Mouse (Mus musculus) right cerebral cortex, postnatal 4 days (tissue): ENCODE measurements around the gene Hba-a1.
"Not testable (repeated sequence)": the region's sequence is repeated elsewhere in the genome, so short reads cannot be mapped to it uniquely, and the experiment has no call there.

Experiments
- DNase-seq: peaks from one replicate; pipeline ENCODE4 v3.0.0-alpha.2; 2022

Hba-a1 gene

DNA sequence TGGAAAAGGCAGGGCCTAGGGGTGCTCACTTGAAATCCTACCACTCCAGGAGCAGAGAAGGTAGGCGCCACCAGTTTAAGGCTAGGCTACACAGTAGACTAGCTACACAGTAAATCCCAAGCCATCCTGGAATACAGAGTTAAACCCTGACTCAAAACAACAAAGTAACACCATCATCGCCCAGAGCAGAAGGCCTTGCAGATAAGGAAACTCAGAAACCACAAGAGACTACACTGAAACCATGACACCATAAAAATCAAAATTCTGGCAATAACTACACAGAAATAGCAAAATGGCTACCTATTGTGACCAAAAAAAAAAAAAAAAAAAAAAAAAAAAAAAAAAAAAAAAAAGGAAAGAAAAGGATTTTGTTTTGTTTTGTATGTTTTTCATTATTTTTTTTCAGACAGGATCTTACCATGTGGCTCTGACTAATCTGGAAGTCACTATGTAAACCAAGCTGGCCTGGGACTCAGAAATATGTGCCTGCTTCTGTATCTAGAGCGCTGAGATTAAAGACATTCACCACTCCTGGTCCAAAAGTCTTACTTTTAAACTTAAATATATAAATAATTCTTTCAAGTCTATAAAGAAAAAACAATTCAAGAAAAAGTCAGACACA lies 18.1 kb upstream of the Hba-a1 start:
- no peak for DNase-seq

DNA sequence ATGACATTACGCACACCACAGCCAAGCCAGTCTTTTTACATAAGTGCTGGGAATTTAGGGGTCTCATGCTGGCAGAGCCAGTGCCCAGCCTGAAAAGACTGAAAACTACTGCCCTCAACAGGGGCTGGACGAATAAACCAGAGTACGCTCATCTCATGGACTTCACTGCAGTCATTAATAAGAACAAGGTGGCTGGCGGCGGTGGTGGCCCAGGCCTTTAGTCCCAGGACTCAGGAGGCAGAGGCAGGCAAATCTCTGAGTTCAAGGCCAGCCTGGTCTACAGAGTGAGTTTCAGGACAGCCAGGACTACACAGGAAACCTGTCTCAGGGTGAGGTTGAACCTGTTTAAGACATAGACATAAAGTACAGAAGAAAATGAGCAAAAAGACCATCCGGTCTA lies 17.1 kb upstream of the Hba-a1 start:
- DNase-seq = no peak

DNA sequence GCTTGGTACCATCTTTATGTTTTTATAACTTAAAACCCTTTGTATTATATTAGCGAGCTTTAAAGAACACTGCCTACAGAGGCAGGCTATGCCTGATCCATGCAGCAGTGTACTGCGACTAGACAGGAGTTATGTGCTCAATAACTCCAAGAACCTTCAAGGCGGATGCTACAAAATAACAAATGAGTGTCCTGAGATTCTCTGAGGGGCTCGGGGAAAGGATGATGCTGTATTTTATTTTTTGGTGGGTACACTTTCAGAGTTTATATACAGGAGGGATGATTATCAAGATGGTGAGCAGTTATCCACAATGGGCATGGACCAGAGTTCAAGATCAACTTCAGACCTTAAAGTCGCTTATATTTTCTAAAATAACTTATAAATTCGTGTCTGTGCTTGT lies 16.5 kb upstream of the Hba-a1 start:
- no peak for DNase-seq

DNA sequence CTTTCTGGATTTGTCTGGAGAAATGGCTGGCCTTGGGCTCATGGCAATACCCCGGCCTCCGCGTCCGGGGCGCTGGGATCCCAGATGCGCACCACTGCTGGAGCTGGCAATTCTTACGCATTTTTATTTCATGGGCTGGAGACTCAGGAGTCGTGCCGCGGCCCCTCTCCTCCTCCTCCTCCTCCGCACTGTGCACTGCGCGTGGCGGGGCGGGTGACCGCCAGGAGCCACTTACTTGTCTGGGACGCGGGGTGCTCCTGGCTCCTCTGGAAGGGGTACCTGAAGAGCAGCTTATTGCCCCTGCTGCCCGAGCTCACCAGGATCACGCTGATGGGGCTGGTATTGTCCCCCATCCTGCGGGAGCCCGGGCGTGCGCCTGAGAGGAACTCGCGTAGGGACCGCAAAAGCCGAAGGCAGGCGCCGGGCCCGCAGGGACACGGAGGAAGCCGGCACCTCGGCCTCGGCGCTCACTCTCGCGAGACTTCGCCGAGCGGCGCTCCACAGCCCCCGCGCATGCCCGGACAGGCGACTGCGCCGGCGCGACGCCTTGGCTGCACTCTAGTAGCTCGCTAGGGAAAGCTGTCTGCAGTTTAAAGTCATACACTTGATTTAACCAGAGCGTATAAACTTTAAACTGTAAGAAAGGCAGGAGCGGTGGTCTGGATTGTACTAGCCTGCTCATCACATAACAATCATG lies 16.0 kb upstream of the Hba-a1 start, which contains the start of gene Nprl3:
TSS of gene Nprl3 (minus strand) at position 520 of the 697 bp plus-strand sequence.
- peak; percentile 95 for DNase-seq

DNA sequence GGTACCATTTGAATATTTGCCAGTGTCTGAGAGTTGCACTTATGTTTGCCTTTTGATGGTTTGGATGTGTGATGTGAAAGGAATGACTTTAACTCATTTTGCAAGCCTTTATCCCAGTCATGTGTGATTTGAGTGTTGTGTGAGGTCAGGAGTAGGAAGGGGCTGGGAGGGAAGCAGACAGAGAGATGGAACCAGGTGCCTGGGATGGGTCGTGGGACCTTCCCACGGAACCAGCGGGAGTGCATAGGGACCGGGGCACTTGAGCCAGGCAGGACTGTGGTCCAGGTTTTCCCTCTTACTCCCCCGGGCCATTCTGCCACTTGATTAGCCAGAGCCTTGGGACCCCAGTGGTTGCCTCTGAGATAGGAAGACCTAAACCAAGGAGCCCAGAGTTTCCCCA lies 15.3 kb upstream of the Hba-a1 start:
- DNase-seq = no peak

DNA sequence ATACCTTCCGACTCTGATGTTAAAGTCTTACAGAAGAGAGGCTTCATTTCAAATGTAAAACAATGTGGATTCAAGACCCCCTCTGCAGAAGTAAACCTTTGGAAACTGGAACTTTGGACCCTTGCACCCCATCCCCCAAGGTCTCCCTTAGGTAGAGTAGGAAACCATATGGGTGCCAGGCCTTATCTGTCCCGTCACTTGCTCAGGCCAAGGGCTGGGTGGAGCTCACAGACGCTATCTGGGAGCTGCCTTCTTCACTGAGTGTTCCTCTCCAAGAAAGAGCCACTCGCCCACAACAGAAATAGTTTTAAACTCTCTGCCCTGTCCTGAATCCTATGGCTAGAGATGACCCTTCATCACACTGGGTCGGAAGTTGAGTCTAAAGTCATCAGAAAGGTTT lies 14.4 kb upstream of the Hba-a1 start:
- no peak for DNase-seq

DNA sequence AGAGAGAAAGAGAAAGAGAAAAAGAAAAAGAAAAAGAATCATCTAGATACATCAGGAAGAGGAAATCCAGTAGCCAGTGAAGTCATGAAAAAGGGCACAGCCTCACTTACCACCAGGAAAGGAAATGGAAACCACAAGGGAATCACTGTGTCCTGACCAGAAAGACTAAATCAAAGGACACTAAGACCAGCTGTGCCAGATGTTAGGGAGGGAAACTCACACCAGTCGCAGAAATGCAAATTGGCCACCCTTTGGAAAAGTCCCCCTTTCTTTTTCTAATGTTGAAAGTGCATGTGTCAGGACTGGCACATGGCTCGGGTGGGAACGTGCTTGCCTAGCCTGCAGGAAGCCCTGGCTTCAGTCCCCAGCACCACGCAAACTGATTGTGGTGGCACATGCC lies 12.1 kb upstream of the Hba-a1 start:
- DNase-seq = no peak

DNA sequence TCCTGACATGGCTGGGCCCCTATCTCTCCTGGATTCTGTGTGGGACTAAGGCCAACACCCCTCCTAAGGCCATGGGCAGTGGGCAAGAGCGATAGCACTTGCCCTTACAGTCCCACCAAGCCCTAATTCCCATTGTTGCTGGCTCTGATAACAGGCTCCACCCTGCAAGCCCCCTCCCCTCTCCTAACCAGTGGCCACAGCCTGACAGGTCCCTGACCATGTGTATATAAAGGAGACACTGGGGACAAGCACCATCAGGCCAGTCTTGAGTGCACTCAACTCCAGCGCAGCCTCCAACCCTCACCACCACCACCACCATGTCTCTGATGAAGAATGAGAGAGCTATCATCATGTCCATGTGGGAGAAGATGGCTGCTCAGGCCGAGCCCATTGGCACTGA lies 7.0 kb upstream of the Hba-a1 start, which contains the start of gene Hba-x:
TSS of gene Hba-x (plus strand) at position 54 of the 400 bp plus-strand sequence.
- DNase-seq = no peak

DNA sequence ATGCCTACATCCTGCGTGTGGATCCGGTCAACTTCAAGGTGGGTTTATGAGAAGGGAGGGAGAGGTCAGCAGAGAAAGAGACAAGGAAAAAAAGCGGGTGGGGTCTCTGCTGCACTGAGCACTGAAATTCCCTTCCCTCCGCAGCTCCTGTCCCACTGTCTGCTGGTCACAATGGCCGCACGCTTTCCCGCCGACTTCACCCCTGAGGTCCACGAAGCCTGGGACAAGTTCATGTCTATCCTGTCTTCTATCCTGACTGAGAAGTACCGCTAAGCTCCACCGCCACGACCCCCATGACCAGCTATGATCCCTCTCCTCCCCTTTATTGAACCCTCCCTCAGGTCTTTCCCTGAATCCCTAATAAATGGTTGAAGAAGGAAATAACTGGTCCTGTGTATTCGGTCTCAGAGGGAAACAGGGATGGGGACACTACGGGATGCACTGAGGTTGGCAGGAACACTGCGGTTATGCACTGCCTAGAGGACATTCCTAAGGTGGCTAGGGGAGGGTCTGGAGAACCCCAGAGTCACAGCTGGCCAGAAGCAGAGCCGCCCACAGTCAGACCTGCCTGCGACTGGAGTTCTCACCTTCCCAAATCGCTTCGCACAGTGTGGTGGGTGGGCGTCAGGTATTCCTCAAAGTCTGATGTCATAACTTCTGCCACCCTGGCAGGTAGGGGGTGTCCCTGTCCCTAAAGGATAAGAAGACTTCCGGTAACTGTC lies 5.4 kb upstream of the Hba-a1 start:
- no peak for DNase-seq

DNA sequence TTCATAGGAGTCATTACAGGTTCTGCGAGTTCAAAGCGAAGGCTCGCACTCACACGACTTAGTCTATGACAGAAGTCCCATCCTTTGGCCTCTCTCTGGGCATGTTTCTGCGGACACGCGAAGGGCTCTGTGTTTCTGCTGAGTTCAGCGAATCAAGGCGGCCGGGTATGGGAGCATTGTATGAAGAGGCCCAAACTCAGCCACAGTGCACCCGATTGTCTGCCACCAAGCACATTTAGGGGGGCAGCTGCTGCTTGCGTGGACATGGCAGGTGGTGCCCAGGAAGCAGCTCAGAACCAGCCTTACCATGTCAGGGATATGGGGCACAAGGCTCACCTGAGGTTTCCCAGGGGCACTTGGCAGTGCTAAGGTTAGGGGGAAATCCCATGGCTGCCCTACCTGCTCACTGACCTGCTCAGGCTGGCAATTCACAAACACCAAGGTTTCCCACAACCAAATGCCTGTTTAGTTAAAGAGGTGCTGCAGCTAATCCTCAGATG lies 4.8 kb upstream of the Hba-a1 start:
- no peak for DNase-seq

DNA sequence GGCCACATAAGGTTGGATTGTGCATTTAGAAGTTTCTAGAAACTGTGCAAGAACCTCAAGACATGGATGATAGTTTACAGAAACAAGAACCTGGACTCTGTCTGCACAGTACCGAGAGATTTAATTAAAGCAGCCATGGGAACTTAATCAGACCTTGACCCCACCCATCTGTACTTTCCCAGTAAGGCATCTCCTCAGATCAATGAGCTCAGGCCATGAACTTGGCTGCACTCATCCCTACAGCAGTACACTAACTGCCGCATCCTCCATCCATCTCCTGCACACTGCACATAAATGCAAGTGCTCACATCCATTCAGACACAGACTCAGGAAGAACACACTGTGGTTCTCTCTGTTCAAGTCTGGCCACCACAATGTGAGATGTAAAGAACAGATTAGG lies 2.7 kb upstream of the Hba-a1 start:
- DNase-seq = no peak

DNA sequence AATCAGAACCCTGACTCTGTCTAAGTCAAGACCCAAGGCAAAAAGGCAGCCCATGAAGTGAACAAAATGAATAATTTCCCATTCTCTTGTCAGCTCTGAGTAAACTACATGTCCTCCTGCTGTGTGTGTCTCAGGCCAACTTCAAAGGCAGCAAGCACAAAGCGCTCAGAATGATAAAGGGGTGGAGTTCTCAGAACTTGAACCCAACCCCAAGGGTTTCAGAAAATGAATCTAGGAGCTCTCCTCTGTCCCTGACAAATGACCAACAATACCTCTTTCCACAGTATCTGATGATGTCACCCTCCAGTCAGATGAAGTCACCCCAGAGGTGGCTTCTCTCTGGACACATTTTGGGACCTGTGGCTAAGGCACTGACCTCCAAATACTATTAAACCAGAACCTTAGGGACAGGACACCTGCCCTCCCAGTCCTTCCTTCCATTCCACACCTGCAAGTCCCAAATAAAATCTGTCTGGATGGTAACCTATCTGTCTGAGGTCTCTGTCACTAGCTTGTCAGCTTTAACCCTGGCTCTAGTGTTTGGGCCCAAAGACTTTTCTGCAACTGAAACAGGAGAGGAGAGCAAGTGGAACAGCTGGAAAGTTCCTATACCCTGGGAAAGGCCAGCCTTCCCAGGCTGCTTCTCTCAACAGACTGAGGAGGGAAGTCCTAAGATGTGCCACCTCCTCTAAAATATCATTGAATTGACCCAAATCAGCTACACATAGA lies 1.7 kb upstream of the Hba-a1 start:
- no peak for DNase-seq

DNA sequence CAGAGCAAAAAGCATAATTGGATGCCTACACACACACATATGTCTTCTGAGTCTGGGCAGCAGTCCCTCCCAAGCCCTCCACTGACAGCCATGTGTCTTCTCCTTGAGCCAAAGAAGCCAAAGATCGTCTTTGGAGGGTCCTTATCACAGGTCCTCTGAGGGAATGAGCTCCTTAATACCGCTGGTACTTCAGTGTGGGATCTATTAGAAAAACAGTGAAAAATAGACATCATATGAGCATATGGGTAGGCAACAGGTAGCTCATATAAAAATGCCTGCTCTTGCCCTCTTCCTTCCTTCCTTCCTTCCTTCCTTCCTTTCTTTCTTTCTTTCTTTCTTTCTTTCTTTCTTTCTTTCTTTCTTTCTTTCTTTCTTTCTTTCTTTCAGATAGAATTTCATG lies 1.3 kb downstream of the Hba-a1 start:
- not testable (repeated sequence) for DNase-seq

DNA sequence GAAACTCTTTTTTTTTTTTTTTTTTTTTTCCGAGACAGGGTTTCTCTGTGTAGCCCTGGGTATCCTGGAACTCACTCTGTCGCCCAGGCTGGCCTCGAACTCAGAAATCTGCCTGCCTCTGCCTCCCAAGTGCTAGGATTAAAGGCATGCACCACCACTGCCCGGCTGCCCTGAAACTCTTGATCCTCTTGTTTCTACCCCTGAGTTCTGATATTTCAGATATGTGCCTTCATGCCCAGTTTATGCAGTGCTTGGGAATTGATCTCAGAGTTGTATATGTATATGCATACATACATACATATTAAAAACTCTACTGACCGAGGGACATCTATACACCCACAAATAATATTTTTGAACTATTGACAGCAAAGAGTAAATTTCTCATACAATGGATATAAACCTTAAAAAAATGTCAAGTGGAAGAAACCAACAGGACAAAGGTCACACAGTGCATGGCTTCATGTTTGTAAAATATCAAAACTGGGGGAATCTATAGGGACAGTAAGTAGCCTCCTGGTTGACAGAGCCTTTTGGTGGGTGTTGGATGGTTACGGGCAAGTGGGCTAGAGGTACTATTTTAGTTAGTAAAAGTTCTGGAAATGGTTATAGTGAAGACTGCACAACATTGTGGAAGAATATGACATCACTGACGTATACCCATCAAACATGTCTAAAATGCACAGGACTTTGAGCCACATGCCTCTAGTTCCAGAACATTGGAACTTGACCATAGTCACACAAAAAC lies 1.9 kb downstream of the Hba-a1 start:
- DNase-seq = no peak

DNA sequence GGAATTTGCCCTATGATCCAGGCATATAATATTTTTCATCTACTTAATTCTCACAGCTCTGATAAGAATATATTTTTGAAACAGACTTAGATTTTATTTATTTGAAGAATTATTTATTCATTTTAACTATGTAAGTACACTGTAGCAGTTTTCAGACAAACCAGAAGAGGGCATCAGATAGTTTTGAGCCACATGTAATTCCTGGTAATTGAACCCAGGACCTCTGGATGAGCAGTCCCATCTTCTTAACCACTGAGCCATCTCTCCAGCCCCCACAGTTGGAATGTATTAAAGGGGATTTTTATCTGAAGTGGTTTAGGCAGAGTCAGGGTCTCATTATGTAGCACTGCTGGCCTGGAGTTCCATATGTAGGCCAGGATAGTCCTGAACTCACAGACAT lies 2.6 kb downstream of the Hba-a1 start:
- DNase-seq = not testable (repeated sequence)

DNA sequence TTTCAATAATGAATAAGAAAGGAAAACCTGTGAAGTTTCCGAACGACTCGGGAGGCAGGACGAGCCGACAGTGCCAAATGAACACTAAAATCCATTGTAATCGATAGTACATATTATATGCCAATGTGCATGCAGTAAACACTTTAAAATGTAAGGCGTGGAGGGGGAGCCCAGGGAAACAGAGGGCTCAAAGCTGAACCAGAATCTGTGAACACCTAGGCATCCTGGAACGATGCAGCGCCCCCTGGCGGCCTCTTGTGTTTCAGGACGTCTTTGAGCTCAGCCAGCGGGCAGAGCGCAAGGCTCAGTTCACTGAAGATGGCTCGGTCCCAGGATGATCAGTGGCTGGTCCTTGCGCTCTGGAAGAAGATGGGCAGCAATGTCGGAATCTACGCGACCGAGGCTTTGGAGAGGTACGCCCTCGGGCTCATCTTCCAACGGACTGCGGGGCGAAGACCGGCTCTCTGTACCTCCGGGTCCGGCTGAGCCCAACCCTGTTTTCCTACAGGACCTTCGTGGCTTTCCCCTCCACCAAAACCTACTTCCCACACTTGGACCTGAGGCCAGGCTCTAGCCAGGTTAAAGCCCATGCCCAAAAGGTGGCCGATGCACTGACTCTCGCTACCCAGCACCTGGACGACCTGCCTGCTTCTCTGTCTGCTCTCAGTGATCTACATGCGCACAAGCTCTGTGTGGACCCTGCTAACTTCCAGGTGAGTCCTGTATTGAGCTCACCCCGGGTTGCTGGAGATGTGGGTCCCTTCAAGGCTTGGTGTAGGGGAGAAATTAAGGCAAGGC lies 3.6 kb downstream of the Hba-a1 start, which contains the start of gene Hbq1b:
TSS of gene Hbq1b (plus strand) at position 271 of the 798 bp plus-strand sequence.
- peak; percentile 81 for DNase-seq

DNA sequence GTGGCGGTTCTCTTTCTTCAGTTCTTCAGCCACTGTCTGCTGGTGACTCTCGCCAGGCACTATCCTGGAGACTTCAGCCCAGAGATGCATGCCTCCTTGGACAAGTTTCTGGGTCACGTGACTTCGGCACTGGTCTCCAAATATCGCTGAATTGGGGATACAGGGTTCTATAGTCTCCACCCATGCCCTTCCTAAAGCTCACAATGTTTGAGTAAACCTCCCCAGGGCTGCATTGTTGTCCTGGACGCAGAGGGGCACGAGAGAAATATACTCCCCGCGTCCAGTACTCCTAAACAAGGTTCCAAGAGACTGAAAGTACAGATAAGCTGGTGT lies 4.1 kb downstream of the Hba-a1 start:
- no peak for DNase-seq

DNA sequence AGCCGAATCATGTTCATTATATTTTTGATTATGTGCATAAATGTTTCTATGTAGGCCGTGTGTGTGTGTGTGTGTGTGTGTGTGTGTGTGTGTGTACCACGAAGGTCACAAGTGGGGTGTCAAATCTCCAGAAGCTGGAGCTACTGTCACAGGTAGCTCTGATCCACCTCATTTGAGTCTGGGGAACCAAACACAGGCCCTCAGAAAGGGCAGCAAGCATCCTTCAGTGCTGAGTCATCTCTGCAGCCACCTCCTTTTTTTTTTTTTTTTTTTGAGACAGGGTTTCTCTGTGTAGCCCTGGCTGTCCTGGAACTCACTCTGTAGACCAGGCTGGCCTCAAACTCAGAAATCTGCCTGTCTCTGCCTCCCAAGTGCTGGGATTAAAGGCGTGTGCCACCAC lies 9.5 kb downstream of the Hba-a1 start:
- not testable (repeated sequence) for DNase-seq

DNA sequence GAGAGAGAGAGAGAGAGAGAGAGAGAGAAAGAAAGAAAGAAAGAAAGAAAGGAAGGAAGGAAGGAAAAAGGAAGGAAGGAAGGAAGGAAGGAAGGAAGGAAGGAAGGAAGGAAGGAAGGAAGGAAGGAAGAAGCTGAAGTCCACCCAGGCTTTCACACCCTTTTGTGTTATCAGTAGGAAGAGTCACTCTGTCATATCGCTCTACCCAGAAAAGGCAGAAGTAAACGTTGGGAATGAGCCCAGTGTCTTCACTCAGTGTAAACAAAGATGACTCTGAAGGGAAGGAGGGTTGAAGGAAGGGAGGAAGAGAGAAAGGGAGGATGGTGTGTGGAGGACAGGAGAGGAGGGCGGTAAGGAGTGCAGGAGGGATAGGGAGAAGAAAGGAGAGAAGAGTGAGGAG lies 10.2 kb downstream of the Hba-a1 start:
- not testable (repeated sequence) for DNase-seq

DNA sequence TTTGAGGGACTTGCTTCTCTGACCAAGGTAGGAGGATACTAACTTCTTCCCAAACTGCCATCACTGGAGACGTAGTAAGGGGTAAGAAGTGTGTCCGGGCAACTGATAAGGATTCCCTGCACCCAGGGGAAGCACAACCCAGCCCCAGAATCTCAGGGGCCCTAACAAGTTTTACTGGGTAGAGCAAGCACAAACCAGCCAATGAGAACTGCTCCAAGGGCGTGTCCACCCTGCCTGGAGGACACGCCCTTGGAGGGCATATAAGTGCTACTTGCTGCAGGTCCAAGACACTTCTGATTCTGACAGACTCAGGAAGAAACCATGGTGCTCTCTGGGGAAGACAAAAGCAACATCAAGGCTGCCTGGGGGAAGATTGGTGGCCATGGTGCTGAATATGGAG lies 12.9 kb downstream of the Hba-a1 start, which contains the start of gene Hba-a2:
TSS of gene Hba-a2 (plus strand) at position 287 of the 400 bp plus-strand sequence.
- not testable (repeated sequence) for DNase-seq

DNA sequence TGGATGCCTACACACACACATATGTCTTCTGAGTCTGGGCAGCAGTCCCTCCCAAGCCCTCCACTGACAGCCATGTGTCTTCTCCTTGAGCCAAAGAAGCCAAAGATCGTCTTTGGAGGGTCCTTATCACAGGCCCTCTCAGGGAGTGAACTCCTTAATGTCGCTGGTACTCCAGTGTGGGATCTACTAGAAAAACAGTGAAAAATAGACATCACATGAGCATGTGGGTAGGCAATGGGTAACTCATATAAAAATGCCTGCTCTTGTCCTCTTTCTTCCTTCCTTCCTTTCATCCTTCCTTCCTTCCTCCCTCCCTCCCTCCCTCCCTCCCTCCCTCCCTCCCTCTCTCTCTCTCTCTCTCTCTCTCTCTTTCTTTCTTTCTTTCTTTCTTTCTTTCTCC lies 14.1 kb downstream of the Hba-a1 start:
- DNase-seq = not testable (repeated sequence)
